21 mouse cellular contexts compared by ENCODE assay signal in genomic region chr7:70847450-70847993, GRCm38 (mm10).
DNase-seq lines count a peak whose midpoint lies in the region; ATAC-seq lines count a peak whose summit lies in the region.
"Had no signal": no experiment of that assay in that cellular context is flagged by ENCODE, and none has a peak within 500 bp of the region (broad histone marks: within the 10 kb centered on the region; RNA-seq: fewer than 3 reads in every experiment).

No protein-coding gene starts in this region.

- no peak overlapping the region for H3K9ac ChIP-seq in neural tube, embryonic 14.5 days (replicated peaks; ENCODE audit: low read depth, low read length)
- H3K9ac ChIP-seq: embryonic facial prominence, embryonic 12.5 days; intestine, embryonic 15.5 days; liver, embryonic 12.5 days; lung, embryonic 14.5 days; midbrain, embryonic 13.5 days had no signal

- peak; percentile 46; the same call in 1 of the 2 replicates for ATAC-seq in neural tube, embryonic 14.5 days (ENCODE audit: low read depth)
- ATAC-seq: forebrain, embryonic 16.5 days; intestine, embryonic 15.5 days; liver, embryonic 12.5 days; midbrain, embryonic 13.5 days had no signal

- peaks cover 5% of the 10 kb centered on the region for H3K4me1 ChIP-seq in neural tube, embryonic 14.5 days (ENCODE audit: control insufficient read depth, insufficient read depth, low read length)
- H3K4me1 ChIP-seq: intestine, embryonic 15.5 days; midbrain, embryonic 13.5 days had no signal

- H3K4me3 ChIP-seq in neural tube, embryonic 14.5 days (ENCODE audit: low read depth, low read length), result no peak overlapping the region
- H3K4me3 ChIP-seq: embryonic facial prominence, embryonic 12.5 days; intestine, embryonic 15.5 days; layer of hippocampus, adult 2 months; liver, embryonic 12.5 days; midbrain, embryonic 13.5 days had no signal

- intact Hi-C loops in gastrocnemius, postnatal 36 days (cut with DNase I), result no loop called here

- no peak overlapping the region for H3K27ac ChIP-seq in neural tube, embryonic 14.5 days (ENCODE audit: low read depth, low read length)
- H3K27ac ChIP-seq: embryonic facial prominence, embryonic 12.5 days; intestine, embryonic 15.5 days; layer of hippocampus, adult 2 months; liver, embryonic 12.5 days; midbrain, embryonic 13.5 days had no signal

- 15% methylated on average over 8 of the region's 8 CpGs for WGBS in neural tube, embryonic 14.5 days

- H3K36me3 ChIP-seq in neural tube, embryonic 14.5 days (ENCODE audit: control insufficient read depth, insufficient read depth, low read length), result no peaks in the 10 kb centered on the region
- H3K36me3 ChIP-seq: embryonic facial prominence, embryonic 12.5 days; intestine, embryonic 15.5 days; liver, embryonic 12.5 days; midbrain, embryonic 13.5 days had no signal

- no peak overlapping the region for H3K4me2 ChIP-seq in neural tube, embryonic 14.5 days (ENCODE audit: low read depth, low read length)
- H3K4me2 ChIP-seq: embryonic facial prominence, embryonic 12.5 days; intestine, embryonic 15.5 days; liver, embryonic 12.5 days; lung, embryonic 14.5 days; midbrain, embryonic 13.5 days had no signal

- no peaks in the 10 kb centered on the region for H3K27me3 ChIP-seq in neural tube, embryonic 14.5 days (ENCODE audit: control insufficient read depth, insufficient read depth, low read length)
- H3K27me3 ChIP-seq: CH12.LX; embryonic facial prominence, embryonic 12.5 days; intestine, embryonic 15.5 days; liver, embryonic 12.5 days; midbrain, embryonic 13.5 days had no signal

- no peaks in the 10 kb centered on the region for H3K9me3 ChIP-seq in neural tube, embryonic 14.5 days (ENCODE audit: control insufficient read depth, low read length)
- H3K9me3 ChIP-seq: embryonic facial prominence, embryonic 12.5 days; intestine, embryonic 15.5 days; liver, embryonic 12.5 days; midbrain, embryonic 13.5 days had no signal

- peak; percentile 5 for DNase-seq in gastrocnemius, adult 18-20 months (ENCODE audit: low spot score)
- no peak for DNase-seq in gastrocnemius, postnatal 36 days
- peak; percentile 71 for DNase-seq in kidney, adult 11 months
- DNase-seq in kidney, adult 18-20 months, result no peak
- peak; percentile 27 for DNase-seq in kidney, postnatal 10 days
- DNase-seq in cerebellum, postnatal 4 days (ENCODE audit: low spot score in 2 of 2), result no peak
- DNase-seq: adrenal gland, adult 2 months; cerebellum, postnatal 10 days; gastrocnemius, postnatal 10 days; heart, postnatal 14 days; lung, embryonic 14.5 days; lung, postnatal 4 days; thymus, postnatal 36 days had no signal

Comparison
In these comparisons a context has a peak if more than half of its experiments do, and no peak if none do; other contexts are left out.
1. DNase-seq: peak in gastrocnemius, adult 18-20 months (single experiment), kidney, adult 11 months (single experiment) and kidney, postnatal 10 days (single experiment); none in gastrocnemius, postnatal 36 days (0 of 2), kidney, adult 18-20 months (single experiment) and cerebellum, postnatal 4 days (0 of 2).